Mouse (Mus musculus): ENCODE results near the gene Lrif1.
A peak's percentile ranks its signal among the peaks of the same experiment; 100 is the strongest.
"Not testable (repeated sequence)": the region's sequence is repeated elsewhere in the genome, so short reads cannot be mapped to it uniquely, and the experiment has no call there.

The Lrif1 gene

GRCm38 (mm10) chr3:106684830-106685229 is at the start of gene Lrif1:
Lrif1 (plus strand) TSS chr3:106684987.
- DNase-seq (ENCODE audit: low read depth, low spot score), result peak; percentile 88

- DNase-seq (ENCODE audit: low read depth, low spot score), result not testable (repeated sequence)
Observed at GRCm38 (mm10) chr3:106672811-106673210, 12.0 kb upstream of the Lrif1 start.

GRCm38 (mm10) chr3:106685381-106685780 is 594 bp downstream of the Lrif1 start:
- DNase-seq (ENCODE audit: low read depth, low spot score), result no peak

GRCm38 (mm10) chr3:106721397-106722027 is 36.7 kb downstream of the Lrif1 start:
- DNase-seq (ENCODE audit: low read depth, low spot score), result peak; percentile 96

DNA sequence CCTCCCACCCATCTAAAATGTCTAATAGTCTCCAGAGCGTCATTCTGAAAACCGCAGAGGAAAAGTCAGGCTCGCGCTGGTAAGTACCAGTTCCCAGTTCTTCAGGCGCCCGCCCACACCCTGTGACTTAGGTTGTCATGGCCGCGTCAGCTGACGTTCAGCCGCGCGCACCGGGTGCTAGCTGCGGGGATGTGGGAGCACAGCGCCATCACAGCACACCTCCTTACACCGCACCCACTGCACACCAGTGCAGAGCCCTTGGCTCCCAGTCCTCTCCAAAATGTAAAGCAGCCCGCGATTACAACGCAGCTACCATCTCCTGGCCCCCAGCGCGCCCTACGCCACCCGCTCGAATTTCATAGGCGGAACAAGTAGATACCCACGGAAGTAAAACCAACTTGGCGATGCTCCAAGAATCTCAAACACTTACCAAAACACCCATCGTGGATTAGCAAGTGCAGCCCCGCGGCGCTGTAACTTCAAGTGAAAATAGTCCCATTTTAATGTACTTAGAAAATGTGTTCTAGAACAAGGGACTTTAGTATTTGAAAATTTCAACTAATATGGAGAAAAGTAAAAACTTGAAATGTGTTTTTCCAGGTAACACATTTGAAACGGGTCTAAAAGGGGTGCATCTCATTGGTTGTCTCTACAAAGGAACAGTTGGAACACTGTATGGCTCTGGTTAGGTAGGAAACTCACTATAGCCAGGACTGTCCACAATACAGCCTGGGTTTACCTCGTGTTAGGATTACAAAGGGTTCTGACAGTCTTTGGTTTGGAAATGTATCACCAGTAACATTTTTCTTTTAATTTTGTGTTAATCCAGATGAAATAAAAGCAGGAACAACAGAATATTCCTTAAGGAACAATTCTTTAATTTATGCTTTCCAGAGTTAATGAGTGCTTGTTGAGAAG is 37.5 kb downstream of the Lrif1 start:
- DNase-seq (ENCODE audit: low read depth, low spot score), result peak; percentile 86

DNA sequence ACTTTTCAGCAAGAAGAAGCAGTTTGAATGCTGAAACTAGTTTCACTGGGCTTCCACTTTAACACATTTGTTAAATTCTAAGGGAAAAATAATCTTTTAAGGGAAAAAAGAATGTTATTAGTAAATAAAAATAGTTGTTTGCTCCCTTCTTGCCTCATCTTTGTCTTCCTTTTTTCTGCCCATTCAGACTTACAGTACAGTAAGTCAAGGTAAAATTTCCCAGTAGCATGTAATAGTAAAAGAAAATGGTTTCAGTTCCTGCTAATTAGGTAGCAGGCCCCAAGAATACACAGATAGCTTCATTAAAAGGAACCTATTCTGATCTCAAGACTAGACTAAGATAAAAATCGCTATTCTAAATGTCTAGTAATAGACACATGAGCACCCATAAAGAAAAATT is 71.1 kb downstream of the Lrif1 start:
- no peak for DNase-seq (ENCODE audit: low read depth, low spot score)

DNA sequence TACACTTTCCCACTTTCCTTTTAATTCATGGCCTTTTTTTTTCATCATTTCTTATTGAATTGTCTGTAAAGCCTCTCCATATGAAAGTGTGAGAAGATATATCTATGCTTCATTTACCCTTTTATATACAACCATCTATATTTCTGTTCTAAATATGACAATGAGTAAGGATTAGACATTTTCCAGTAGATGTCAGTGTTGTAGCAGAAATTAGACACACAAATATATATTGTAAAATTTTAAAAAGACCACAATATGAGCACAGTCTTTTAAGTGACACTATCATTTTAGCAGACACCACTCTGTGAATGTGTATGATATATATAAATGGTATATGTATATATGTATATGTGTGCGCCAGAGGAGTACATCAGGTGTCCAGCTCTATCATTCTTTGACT is 87.0 kb downstream of the Lrif1 start:
- DNase-seq (ENCODE audit: low read depth, low spot score), result no peak

DNA sequence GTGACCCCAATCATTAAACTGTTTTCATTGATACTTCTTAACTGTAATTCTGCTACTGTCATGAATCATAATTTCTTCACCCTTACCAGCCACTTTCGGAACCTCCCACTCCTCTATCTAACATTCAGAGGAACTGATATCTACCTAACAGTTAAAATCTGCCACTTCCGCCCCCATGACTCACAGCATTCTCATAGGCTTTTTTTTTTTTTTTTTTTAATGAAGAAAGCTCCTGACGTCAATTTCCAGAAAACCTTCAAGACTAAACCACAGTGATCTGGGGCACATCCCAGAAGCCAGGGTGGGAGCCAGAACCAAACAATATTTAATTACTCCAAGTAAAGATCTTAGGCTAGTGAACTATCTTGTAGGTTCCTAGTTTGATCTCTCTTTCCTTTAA is 100.3 kb downstream of the Lrif1 start:
- no peak for DNase-seq (ENCODE audit: low read depth, low spot score)
